Mouse (Mus musculus) embryonic facial prominence, embryonic 12.5 days (tissue): Measurements from ENCODE around the gene Tubgcp5. TPM values are rescaled to one million over a fixed set of nuclear protein-coding genes. Genes with fewer than 3 reads are reported as not detected.

Source experiments
- ATAC-seq: fragments of 200-750 bp; cut with Nextera tagmentation; 2 replicates; pipeline ENCODE4 v1.8.0; 2017; ENCODE audit not compliant: insufficient number of reproducible peaks, insufficient read depth, low FRiP score, low TSS enrichment
- H3K27ac ChIP-seq: fragments of 300-500 bp; sonication (generic); 2 replicates; pipeline ENCODE4 v1.5.1; 2016; ENCODE audit warnings: mild to moderate bottlenecking
- H3K27me3 ChIP-seq: fragments of 300-500 bp; sonication (generic); 2 replicates; pipeline ENCODE4 v1.6.1; 2016; ENCODE audit warnings: mild to moderate bottlenecking, moderate library complexity
- H3K36me3 ChIP-seq: fragments of 300-500 bp; sonication (generic); 2 replicates; pipeline ENCODE4 v1.6.1; 2016; ENCODE audit warnings: mild to moderate bottlenecking
- H3K4me1 ChIP-seq: fragments of 300-500 bp; sonication (generic); 2 replicates; pipeline ENCODE4 v1.6.1; 2016
- H3K4me2 ChIP-seq: fragments of 300-500 bp; sonication (generic); replicated peaks from 2 replicates; pipeline ENCODE4 v1.6.1; 2016; ENCODE audit warnings: mild to moderate bottlenecking, moderate library complexity
- H3K4me3 ChIP-seq: fragments of 300-500 bp; sonication (generic); 2 replicates; pipeline ENCODE4 v1.5.1; 2016; ENCODE audit warnings: mild to moderate bottlenecking
- H3K9ac ChIP-seq: fragments of 300-500 bp; sonication (generic); 2 replicates; pipeline ENCODE4 v1.6.1; 2016; ENCODE audit warnings: mild to moderate bottlenecking, moderate library complexity
- H3K9me3 ChIP-seq: fragments of 300-500 bp; sonication (generic); 2 replicates; pipeline ENCODE4 v1.6.1; 2016; ENCODE audit warnings: mild to moderate bottlenecking, moderate library complexity
- whole genome bisulfite sequencing: fragments of 180-500 bp; shearing (Covaris S2); methylation state at CpG from one replicate; pipeline ENCODE4 v1.1.7; 2016; 5-methylcytosine and 5-hydroxymethylcytosine counted together
- polyA plus RNA-seq: library from polyadenylated mRNA; unstranded; fragments of >200 nt; fragmentation: Nextera tagmentation; extraction: Ambion mirVana; gene quantifications from 2 replicates; pipeline ENCODE4 v1.2.1, GENCODE M21; 2016

Tubgcp5 gene
- polyA plus RNA-seq, 1 experiment from 2014 or later = 44.3 TPM

DNA sequence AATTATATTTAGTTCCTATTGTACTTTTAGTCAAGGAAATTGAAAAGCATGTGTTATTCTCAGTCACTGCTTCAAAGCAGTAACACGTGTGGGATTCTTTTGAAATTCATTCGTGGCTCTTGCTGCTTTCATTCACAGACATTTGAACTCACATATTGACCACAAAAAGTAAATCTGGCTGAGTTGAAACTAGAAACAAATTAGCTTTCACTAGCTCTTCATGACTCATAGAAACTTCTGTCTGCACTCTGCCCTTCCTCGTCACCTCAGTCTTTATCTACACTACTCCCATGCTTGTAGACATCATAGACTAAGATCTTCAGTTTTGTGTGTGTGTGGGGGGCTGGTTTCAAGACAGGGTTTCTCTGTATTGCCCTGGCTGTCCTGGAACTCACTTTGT, 6.0 kb downstream of the Tubgcp5 start:
- H3K27ac ChIP-seq = no peak overlapping the region
- H3K4me1 ChIP-seq = peaks cover 3% of the 10 kb centered on the region
- no peak overlapping the region for H3K4me2 ChIP-seq
- 86% methylated on average over 3 of the region's 3 CpGs for WGBS
- peaks cover 69% of the 10 kb centered on the region for H3K36me3 ChIP-seq
- no peak for ATAC-seq
- H3K4me3 ChIP-seq = no peak overlapping the region
- H3K9me3 ChIP-seq = no peaks in the 10 kb centered on the region
- no peaks in the 10 kb centered on the region for H3K27me3 ChIP-seq
- no peak overlapping the region for H3K9ac ChIP-seq

DNA sequence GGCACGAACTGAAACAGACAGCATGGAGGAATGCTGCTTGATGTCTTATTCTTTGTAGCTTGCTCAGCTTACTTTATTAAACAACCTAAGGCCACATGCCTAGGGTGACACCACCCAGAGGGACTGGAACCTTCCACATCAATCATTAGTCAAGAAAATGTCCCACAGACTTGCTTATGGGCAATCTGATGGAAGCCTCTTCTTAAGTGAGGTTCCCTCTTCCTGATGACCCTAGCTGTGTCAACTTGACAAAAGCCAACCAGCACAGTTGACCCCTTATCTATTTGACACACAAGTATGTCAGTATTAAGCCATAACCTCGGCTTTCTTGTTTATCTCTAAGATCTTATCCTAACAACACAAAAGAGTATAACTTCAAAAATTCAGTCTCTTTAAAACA, 16.0 kb downstream of the Tubgcp5 start:
- no peak overlapping the region for H3K4me3 ChIP-seq
- peaks cover 71% of the 10 kb centered on the region for H3K36me3 ChIP-seq
- no peak overlapping the region for H3K4me2 ChIP-seq
- H3K9me3 ChIP-seq = no peaks in the 10 kb centered on the region
- H3K9ac ChIP-seq = no peak overlapping the region
- H3K4me1 ChIP-seq = no peaks in the 10 kb centered on the region
- no peaks in the 10 kb centered on the region for H3K27me3 ChIP-seq
- 94% methylated on average over 2 of the region's 2 CpGs for WGBS
- no peak for ATAC-seq
- H3K27ac ChIP-seq = no peak overlapping the region

DNA sequence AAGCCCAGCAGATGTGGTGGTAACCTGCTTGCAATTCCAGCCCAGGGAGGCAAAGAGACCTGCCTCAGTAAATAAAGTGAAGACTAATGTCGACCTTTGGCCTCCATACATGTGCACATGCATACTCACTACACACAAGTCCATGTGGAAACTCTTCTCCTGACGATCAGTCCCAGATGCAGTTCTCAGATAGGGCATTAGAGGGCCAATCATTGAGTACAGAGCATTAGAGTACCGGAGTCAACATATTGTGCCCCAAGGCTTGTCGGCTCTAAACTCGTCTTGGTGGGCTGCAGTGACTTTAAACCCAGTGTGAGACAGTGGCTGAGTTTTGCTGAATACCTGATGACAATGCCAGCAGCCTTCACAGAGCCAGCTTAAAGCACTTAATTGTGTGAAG, 30.5 kb downstream of the Tubgcp5 start:
- no peak overlapping the region for H3K27ac ChIP-seq
- no peaks in the 10 kb centered on the region for H3K4me1 ChIP-seq
- peaks cover 76% of the 10 kb centered on the region for H3K36me3 ChIP-seq
- WGBS = 75% methylated on average over 5 of the region's 5 CpGs
- ATAC-seq = no peak
- no peak overlapping the region for H3K4me2 ChIP-seq
- no peak overlapping the region for H3K9ac ChIP-seq
- no peak overlapping the region for H3K4me3 ChIP-seq
- no peaks in the 10 kb centered on the region for H3K9me3 ChIP-seq
- H3K27me3 ChIP-seq = no peaks in the 10 kb centered on the region

DNA sequence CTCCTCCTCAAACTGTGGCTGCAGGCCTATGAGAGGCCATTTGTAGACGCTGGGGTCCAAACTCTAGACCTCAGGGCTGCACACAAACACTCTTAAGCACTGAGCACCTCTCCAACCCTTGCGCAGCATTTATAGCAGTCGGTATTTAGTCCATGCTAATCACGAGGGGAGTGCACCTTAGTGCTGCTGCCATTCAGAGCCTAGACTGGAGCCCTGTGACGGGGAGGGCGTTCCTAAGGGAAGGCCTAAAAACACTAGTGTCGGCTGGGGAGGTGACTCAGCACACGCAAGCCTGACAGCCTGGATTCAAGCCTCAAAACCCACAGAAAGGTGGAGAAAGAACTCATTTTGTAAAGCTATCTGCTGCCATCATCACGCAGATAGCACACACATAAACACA, 33.6 kb downstream of the Tubgcp5 start:
- no peaks in the 10 kb centered on the region for H3K27me3 ChIP-seq
- no peak overlapping the region for H3K9ac ChIP-seq
- H3K4me1 ChIP-seq = no peaks in the 10 kb centered on the region
- 85% methylated on average over 9 of the region's 9 CpGs for WGBS
- H3K27ac ChIP-seq = no peak overlapping the region
- no peak overlapping the region for H3K4me3 ChIP-seq
- ATAC-seq = no peak
- H3K36me3 ChIP-seq = peaks cover 70% of the 10 kb centered on the region
- H3K4me2 ChIP-seq = no peak overlapping the region
- H3K9me3 ChIP-seq = no peaks in the 10 kb centered on the region

DNA sequence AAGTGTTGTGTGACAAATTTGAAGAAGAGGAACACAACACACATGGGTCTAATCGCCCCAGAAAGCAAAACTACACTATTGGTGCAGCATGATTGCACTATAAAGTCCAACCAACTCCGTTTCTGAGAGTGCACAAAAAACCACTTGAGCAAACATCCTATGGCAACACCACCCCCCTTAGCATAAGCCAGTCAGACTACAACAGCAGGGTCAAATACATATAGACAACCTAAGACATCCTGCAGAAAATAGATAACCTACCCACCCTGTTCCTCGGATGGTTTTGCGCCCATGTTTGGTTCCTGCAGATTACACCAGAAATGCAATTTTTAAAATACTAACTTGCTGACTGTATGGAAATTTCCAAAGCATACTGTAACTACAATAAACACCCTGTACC, 42.9 kb downstream of the Tubgcp5 start:
- no peaks in the 10 kb centered on the region; the same call in 1 of the 2 replicates for H3K4me1 ChIP-seq
- H3K27me3 ChIP-seq = no peaks in the 10 kb centered on the region
- no peaks in the 10 kb centered on the region for H3K9me3 ChIP-seq
- no peak overlapping the region for H3K4me2 ChIP-seq
- no peak for ATAC-seq
- H3K27ac ChIP-seq = no peak overlapping the region
- no peak overlapping the region for H3K9ac ChIP-seq
- peaks cover 7% of the 10 kb centered on the region for H3K36me3 ChIP-seq
- no peak overlapping the region for H3K4me3 ChIP-seq
- 84% methylated on average over 4 of the region's 4 CpGs for WGBS

DNA sequence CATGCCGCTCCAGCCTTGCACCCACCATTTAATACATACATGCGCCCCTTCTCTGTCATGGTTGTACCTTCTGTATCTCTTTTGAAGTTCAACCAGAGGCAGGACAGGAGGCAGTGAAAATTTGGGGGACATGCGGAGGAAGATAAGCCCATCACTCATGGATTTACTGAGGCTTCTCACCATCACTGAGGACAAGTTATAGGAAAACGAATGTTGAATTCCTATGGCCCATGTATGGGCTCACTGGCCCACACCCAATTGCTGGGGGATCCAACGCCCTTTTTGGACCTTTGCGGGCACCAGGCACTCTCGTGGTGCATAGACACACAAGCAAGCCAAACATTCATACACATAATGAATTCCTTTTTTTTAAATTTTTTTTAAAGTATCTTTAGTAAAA, 47.5 kb downstream of the Tubgcp5 start, which contains the start of gene Cyfip1:
Cyfip1 (plus strand) TSS at position 301 of the 400 bp plus-strand sequence.
- Histone ChIP-seq H3K4me3 (peak within 1 kb of the TSS; percentile 82), H3K36me3 (no peaks in the 10 kb centered on the region), H3K9me3 (no peaks in the 10 kb centered on the region), H3K9ac (peak within 1 kb of the TSS; percentile 85), H3K27ac (peak within 1 kb of the TSS; percentile 97), H3K4me1 (peaks cover 7% of the 10 kb centered on the region; the same call in 1 of the 2 replicates), H3K27me3 (no peaks in the 10 kb centered on the region), H3K4me2 (peak within 1 kb of the TSS; percentile 78)
- 49% methylated on average over 7 of the region's 7 CpGs for WGBS
- no peak; the same call in 1 of the 2 replicates for ATAC-seq

DNA sequence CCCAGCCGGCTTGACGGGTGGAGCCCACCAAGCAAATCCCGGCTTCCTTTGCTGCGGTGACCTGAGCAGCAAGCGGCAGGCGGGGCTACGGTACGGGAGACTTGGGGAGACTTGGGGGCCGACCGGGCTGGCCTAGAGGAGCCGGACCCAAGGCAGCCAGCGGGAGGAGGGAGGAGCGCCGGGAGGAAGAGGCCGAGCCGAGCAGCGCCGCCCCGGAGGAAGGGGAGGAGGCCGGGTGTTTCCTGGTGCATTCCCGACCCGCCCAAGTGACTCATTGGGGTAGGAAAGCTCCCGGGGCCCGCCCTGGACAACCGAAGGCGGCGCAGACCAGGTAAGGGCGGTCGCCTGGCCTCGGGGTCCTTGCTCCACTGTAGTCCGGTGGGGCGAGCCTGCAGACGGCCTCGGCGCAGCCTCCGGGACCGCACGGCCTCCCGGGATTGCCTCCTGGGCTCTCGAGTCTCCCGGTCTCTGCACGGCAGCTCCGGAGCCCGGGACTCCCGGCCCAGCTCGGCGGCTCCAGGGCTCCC, 48.1 kb downstream of the Tubgcp5 start:
- H3K27ac ChIP-seq = peak overlapping the region; percentile 97
- peak overlapping the region; percentile 78 for H3K4me2 ChIP-seq
- peak; percentile 99 for ATAC-seq
- H3K4me1 ChIP-seq = peaks cover 7% of the 10 kb centered on the region; the same call in 1 of the 2 replicates
- peak overlapping the region; percentile 85 for H3K9ac ChIP-seq
- H3K9me3 ChIP-seq = no peaks in the 10 kb centered on the region
- no peaks in the 10 kb centered on the region for H3K27me3 ChIP-seq
- peak overlapping the region; percentile 82 for H3K4me3 ChIP-seq
- WGBS = under 1% methylated on average over 44 of the region's 47 CpGs
- no peaks in the 10 kb centered on the region for H3K36me3 ChIP-seq

DNA sequence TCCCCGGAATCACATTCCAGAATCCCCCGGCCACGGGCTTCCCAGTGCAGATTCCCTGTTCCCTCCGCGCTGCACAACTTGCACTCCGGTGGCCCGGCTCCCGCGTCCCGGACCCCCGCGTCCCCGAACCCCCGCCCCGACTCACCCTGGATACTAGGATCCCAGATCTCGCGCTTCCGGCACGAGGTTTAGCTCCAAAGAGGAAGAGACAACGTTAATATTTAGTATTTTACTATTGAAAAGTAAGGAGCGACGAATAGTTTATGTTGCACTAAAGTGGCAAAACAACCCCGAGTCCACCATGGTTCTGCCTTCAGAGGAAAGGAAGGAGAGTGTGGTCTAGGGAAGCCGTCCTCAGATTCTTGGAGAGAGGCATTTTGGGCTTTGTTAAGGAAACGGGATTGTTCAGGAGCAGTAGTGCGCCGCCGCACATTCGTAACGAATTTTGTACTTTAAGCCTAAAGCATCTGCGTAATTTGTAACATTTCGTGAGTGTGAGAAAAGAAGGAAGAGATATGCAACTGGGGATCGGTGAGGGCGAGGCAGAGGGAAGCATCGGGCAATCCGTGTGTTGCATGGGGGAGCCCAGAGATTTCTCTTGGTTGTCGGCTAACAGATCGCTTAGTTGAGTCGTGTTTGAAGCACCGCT, 48.7 kb downstream of the Tubgcp5 start:
- ATAC-seq = no peak
- 1% methylated on average over 40 of the region's 40 CpGs for WGBS
- H3K36me3 ChIP-seq = no peaks in the 10 kb centered on the region
- no peaks in the 10 kb centered on the region for H3K27me3 ChIP-seq
- peak overlapping the region; percentile 85 for H3K9ac ChIP-seq
- H3K9me3 ChIP-seq = no peaks in the 10 kb centered on the region
- H3K27ac ChIP-seq = peak overlapping the region; percentile 97
- peaks cover 7% of the 10 kb centered on the region; the same call in 1 of the 2 replicates for H3K4me1 ChIP-seq
- H3K4me3 ChIP-seq = peak overlapping the region; percentile 82
- H3K4me2 ChIP-seq = peak overlapping the region; percentile 78

DNA sequence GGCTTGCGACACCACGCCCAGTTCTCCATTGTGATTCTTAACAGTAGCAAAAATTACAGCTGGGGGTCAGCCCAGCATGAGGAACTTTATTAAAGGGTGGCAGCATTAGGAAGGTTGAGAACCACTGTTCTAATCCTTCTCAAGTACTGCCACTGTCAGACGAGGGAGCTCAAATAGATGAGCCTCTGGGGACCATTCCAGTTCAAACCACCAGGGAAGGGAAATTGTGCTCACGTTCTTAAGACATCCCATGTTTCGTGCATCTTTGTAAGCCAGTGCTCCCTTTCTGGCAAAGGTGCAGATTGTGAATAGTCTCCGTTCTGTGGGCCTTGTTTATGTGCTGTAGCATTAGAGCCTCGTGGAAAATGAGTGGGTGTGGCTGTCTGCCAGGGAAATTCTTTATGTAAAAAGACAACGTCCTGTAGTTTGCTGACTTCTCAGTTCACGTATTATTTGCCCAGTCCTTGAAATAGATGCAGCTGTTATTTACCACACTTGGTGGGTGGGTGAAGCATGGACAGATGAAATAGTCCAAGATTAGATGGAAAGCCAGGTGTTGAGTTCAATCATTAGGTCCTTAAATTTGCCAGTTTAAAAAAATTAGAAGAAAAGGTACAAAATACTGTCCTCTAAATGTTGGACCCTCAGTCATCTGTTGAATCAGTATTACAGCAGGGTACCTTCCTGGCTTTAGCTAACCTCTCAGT, 52.8 kb downstream of the Tubgcp5 start:
- no peak overlapping the region for H3K27ac ChIP-seq
- 69% methylated on average over 9 of the region's 9 CpGs for whole genome bisulfite sequencing

DNA sequence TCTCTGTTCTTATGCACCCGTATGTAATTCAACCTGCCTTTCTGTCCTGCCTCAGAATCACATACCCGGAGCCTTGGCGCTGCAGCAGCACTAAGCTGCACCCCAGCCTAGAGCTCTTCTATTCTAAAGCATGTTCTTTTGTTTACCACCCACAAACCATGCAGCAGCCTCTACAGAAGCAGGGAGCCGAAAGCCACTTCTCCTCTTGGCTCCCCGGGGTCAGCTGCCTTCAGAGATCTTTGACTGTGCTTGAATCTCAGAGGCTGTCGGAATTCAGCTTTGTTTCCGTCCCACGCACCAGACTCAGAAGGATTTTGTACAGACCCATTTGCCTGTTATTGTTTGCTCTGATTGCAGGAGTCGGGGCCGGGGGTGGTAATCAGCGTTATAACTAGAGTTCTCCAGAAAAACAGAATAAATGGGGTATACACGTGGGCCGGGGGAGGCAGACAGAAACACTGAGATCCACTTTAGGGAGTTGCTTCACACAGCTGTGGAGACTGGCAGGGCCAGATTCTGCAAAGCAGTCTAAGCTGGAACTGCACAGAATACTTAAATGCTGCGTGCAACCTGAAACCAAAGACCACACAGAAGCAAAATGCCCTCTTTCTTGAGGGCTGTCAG, 56.1 kb downstream of the Tubgcp5 start:
- Histone ChIP-seq H3K27me3 (no peaks in the 10 kb centered on the region), H3K4me2 (peak overlapping the region; percentile 38), H3K9me3 (no peaks in the 10 kb centered on the region), H3K27ac (peak overlapping the region; percentile 89), H3K36me3 (no peaks in the 10 kb centered on the region), H3K4me1 (peaks cover 32% of the 10 kb centered on the region), H3K4me3 (0 out of 2 replicates have a peak overlapping the region, but pooled peaks have one; percentile 10), H3K9ac (peak overlapping the region; percentile 24; the same call in 1 of the 2 replicates)
- WGBS = 22% methylated on average over 14 of the region's 14 CpGs
- peak; percentile 91 for ATAC-seq

More for the DNA sequence above, 52.8 kb downstream of the Tubgcp5 start:
- no peaks in the 10 kb centered on the region for H3K9me3 ChIP-seq
- H3K4me1 ChIP-seq = peaks cover 37% of the 10 kb centered on the region
- no peak overlapping the region for H3K9ac ChIP-seq
- no peaks in the 10 kb centered on the region for H3K27me3 ChIP-seq
- no peaks in the 10 kb centered on the region for H3K36me3 ChIP-seq
- no peak for ATAC-seq
- H3K4me3 ChIP-seq = no peak overlapping the region
- no peak overlapping the region for H3K4me2 ChIP-seq

DNA sequence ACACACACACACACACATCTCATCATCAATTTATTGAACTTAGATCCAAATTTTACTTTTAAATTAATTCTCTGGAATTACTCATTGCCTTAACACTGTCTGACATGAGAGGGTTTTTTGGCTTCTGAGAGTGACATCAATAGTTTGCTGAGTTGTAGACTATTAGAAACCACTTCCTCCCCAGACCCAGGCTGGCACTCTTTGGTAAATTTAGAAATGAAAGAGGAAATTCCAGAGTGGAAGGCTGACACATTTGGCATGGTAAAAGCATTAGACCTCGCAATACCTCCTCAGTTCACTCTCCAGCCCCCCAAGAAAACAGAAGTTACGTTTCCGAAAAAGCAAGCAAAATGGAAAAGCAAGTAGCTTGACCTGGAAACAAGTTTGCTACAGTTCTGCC, 58.8 kb downstream of the Tubgcp5 start:
- Histone ChIP-seq H3K27me3 (no peaks in the 10 kb centered on the region), H3K4me2 (no peak overlapping the region), H3K4me3 (no peak overlapping the region), H3K9ac (no peak overlapping the region), H3K36me3 (no peaks in the 10 kb centered on the region), H3K9me3 (no peaks in the 10 kb centered on the region), H3K4me1 (peaks cover 41% of the 10 kb centered on the region), H3K27ac (no peak overlapping the region)
- 70% methylated on average over 3 of the region's 3 CpGs for WGBS
- no peak for ATAC-seq
